Mouse (Mus musculus) limb, embryonic 11.5 days (tissue): ENCODE measurements at regions not wholly inside any gene's neighbourhood (a gene's known extent, or its start where the extent isn't known, plus 50 kb on each side); places are given as distances from the start of the nearest gene placed in this dataset.
"Not testable (repeated sequence)": the region's sequence is repeated elsewhere in the genome, so short reads cannot be mapped to it uniquely, and the experiment has no call there.

Experiments
- ATAC-seq: fragments of 200-750 bp; cut with Nextera tagmentation; 2 replicates; pipeline ENCODE4 v1.8.0; 2017; ENCODE audit warnings: low read depth; ENCODE audit not compliant: insufficient number of reproducible peaks, low FRiP score, low TSS enrichment
- DNase-seq: peaks from one replicate; pipeline ENCODE4 v3.0.0-alpha.2; 2015; ENCODE audit warnings: low spot score
- H3K27ac ChIP-seq: fragments of 300-500 bp; sonication (generic); replicated peaks from 2 replicates; pipeline ENCODE4 v1.5.1; 2014; ENCODE audit warnings: low read depth, mild to moderate bottlenecking, low read length
- H3K27me3 ChIP-seq: fragments of 300-500 bp; sonication (generic); 2 replicates; pipeline ENCODE4 v1.6.1; 2014; ENCODE audit warnings: mild to moderate bottlenecking, low read length, mixed read lengths; ENCODE audit not compliant: control insufficient read depth, insufficient read depth
- H3K36me3 ChIP-seq: fragments of 300-500 bp; sonication (generic); 2 replicates; pipeline ENCODE4 v1.6.1; 2014; ENCODE audit warnings: mild to moderate bottlenecking, low read length, moderate library complexity, mixed read lengths; ENCODE audit not compliant: control insufficient read depth, insufficient read depth
- H3K4me1 ChIP-seq: fragments of 300-500 bp; sonication (generic); 2 replicates; pipeline ENCODE4 v1.6.1; 2014; ENCODE audit warnings: low read length, mixed read lengths; ENCODE audit not compliant: control insufficient read depth, insufficient read depth
- H3K4me2 ChIP-seq: fragments of 300-500 bp; sonication (generic); 2 replicates; pipeline ENCODE4 v1.6.1; 2014; ENCODE audit warnings: low read depth, mild to moderate bottlenecking, moderate library complexity; ENCODE audit not compliant: severe bottlenecking
- H3K4me3 ChIP-seq: fragments of 300-500 bp; sonication (generic); 2 replicates; pipeline ENCODE4 v1.5.1; 2014; ENCODE audit warnings: low read depth, low read length
- H3K9ac ChIP-seq: fragments of 300-500 bp; sonication (generic); 2 replicates; pipeline ENCODE4 v1.6.1; 2014; ENCODE audit warnings: mild to moderate bottlenecking, low read length
- H3K9me3 ChIP-seq: fragments of 300-500 bp; sonication (generic); 2 replicates; pipeline ENCODE4 v1.6.1; 2016; ENCODE audit warnings: low read length; ENCODE audit not compliant: control insufficient read depth
- WGBS: fragments of 180-500 bp; shearing (Covaris S2); extraction: QIAGEN DNeasy Blood & Tissue Kit; methylation state at CpG from one replicate; pipeline ENCODE4 v1.1.7; 2014; 5-methylcytosine and 5-hydroxymethylcytosine counted together

DNA sequence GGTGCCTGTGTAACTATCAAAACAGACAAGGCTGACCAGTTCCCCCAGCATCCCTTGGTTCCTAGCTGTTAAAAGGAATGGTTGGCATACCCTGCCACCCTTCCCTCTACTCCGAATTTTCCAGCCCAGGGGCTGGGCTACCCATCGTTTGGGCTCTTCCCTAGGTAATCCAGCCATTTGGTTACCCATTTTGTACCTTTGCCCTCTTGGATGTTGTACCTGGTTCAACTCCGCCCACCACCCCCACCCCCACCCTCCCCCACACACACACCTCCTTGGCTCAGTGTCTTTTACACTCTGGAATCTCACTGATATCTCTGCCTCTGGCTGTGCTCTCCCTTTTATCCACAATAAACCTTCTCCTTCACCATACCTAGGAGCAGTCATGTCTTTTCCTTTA is 271.6 kb upstream of the Cdh4 start:
- no peaks in the 10 kb centered on the region for H3K9me3 ChIP-seq
- H3K4me2 ChIP-seq, result no peak overlapping the region
- H3K4me3 ChIP-seq, result no peak overlapping the region
- WGBS, result 32% methylated on average over 3 of the region's 3 CpGs
- no peaks in the 10 kb centered on the region for H3K36me3 ChIP-seq
- DNase-seq, result no peak
- H3K27ac ChIP-seq, result no peak overlapping the region
- ATAC-seq, result no peak
- no peak overlapping the region for H3K9ac ChIP-seq
- no peaks in the 10 kb centered on the region for H3K27me3 ChIP-seq
- H3K4me1 ChIP-seq, result no peaks in the 10 kb centered on the region

DNA sequence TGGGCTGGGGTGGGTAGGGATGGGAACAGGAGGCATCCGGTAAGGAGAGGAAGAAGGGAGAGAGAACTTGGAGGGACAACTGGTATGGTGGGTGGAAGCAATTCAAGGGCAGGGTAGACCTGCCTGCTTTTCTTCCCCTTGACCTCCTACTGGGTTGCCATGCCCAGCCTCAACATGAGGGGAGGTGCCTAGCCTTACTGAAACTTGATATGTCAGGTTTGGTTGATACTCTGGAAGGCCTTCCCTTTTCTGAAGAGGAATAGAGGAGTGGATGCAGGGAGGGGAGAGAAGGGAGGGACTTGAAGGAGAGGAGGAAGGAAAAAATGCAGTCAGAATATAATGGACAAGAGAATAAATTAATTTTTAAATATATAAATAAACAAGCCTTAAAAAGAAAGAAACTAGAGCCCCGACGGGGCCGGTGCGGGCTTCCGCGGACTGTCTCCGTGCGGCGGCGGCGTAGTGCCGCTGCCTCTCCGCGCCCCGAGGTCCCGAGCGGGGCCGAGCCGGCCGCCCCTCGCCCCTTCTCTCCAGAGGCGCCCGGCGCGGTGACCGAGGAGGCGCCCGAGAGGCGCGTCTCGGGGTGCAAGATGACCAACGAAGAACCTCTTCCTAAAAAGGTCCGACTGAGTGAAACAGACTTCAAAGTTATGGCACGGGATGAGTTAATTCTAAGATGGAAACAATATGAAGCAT is 265.2 kb upstream of the Cdh4 start:
- not testable (repeated sequence) for H3K9me3 ChIP-seq, DNase-seq, H3K4me1 ChIP-seq, H3K36me3 ChIP-seq, H3K27ac ChIP-seq, H3K4me3 ChIP-seq, H3K9ac ChIP-seq, H3K27me3 ChIP-seq
- H3K4me2 ChIP-seq, result peak overlapping the region; percentile 15; the same call in 1 of the 2 replicates
- WGBS, result 3% methylated on average over 25 of the region's 35 CpGs
- ATAC-seq, result 0 out of 2 replicates have a peak, but pooled peaks have one; percentile 51

DNA sequence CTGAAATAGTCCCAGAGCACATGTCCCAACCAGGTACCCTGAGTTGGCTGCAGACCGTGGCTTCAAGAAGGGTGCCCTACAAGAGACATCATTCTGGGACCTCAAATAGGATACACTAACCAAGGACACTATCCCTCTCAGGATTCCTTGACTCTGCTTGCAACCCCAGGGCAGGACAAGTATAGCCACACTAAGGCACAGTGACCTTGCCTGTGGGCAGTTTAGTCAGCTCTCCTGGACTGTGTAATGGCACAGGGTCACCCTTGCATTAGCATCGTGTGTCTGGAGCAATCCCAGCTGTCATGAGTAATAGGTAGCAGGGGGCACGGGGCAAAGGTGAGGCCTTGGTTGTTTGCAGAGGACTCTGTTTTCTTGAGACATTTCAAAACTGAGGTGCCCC is 260.9 kb upstream of the Cdh4 start:
- Histone ChIP-seq H3K27ac (no peak overlapping the region), H3K27me3 (no peaks in the 10 kb centered on the region), H3K9me3 (no peaks in the 10 kb centered on the region), H3K4me1 (no peaks in the 10 kb centered on the region), H3K4me3 (no peak overlapping the region), H3K36me3 (no peaks in the 10 kb centered on the region), H3K4me2 (no peak overlapping the region), H3K9ac (no peak overlapping the region)
- WGBS, result 70% methylated on average over 3 of the region's 3 CpGs
- ATAC-seq (no peak), DNase-seq (no peak)

DNA sequence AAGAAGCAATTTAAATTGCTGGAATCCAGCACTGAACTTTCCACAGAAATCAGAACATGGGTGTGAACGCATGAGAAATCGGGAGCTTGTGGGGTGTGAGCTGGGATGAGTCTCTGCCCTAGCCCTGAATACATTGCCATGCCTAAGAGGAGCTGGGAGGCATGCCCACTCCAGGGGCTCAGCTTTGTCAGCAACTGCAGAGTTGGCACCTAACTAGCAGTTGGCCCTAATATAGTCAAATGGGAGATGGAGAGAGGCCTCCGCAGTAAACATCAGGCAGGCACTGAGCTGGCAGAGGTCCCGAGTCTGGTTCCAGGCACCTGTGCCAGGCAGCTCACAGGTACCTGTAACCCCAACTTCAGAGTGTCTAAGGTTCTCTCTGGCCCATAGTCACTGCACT is 260.1 kb upstream of the Cdh4 start:
- Histone ChIP-seq H3K4me2 (no peak overlapping the region), H3K9ac (no peak overlapping the region), H3K36me3 (no peaks in the 10 kb centered on the region), H3K27me3 (no peaks in the 10 kb centered on the region), H3K9me3 (no peaks in the 10 kb centered on the region), H3K27ac (no peak overlapping the region), H3K4me3 (no peak overlapping the region), H3K4me1 (no peaks in the 10 kb centered on the region)
- WGBS, result 91% methylated on average over 4 of the region's 4 CpGs
- DNase-seq (no peak), ATAC-seq (no peak)

DNA sequence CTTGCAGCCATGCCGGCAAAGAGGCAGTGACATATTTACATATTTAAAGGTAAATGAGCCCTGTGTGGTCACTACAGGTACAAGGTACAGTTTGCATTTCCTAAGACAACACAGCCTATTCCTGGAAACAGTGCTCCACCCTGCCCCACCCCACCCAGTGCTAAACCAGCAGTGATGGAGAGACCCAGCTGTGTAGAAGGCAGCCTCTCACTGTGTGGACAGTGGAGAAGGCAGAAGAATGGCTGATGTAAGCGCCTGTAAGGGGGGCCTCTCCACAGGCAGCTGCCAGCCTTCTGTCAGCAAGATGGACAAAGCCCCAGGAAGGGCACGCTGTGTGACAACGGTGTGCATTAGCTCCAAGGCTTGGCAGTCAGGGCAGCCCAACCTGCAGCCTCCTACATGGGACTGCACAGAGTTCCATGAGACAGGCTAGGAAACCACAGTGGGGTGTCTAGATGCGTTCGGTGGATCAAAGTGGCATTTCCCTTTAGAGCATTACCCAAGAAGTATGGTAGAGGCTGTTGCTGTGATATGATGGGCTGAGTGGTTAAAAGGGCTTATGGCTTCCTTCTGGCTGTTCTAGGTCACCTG is 249.2 kb upstream of the Cdh4 start:
- Histone ChIP-seq H3K9ac (no peak overlapping the region), H3K27me3 (no peaks in the 10 kb centered on the region), H3K27ac (no peak overlapping the region), H3K4me3 (no peak overlapping the region), H3K4me2 (no peak overlapping the region), H3K36me3 (no peaks in the 10 kb centered on the region), H3K4me1 (no peaks in the 10 kb centered on the region), H3K9me3 (no peaks in the 10 kb centered on the region)
- WGBS, result 79% methylated on average over 6 of the region's 6 CpGs
- DNase-seq (no peak), ATAC-seq (no peak)

DNA sequence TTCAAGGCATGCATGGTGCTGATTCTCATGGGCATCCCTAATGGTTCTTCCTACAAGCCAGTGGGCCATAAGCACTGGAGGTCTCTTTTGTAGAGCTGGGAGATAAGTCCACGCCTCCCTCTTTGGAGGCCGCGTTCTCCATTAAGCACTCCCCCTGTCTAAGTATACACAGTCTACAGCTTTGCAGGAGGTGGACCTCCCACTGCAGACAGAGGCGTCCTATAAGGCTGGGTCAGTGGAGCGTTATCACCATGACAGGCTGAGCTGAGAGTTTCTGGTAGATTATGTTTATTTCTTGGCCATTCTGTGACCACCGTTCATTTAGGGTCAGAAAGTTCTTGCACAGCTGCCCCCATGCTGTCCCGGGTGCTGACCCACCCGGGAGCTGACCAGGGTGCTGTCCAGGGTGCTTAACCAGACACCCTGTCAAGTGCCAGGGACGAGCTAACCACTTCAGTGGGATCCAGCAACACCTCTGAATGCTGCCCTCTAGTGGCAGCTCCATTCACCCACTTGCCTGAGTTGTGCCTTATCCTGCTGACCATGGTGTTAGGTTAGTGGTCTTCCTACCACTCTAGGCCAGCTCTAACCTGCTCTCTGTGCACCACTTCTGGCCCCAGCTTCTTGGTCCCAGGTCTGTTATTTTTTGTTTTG is 248.6 kb upstream of the Cdh4 start:
- WGBS, result 42% methylated on average over 9 of the region's 9 CpGs
- H3K9ac ChIP-seq, result no peak overlapping the region
- H3K4me3 ChIP-seq, result no peak overlapping the region
- no peaks in the 10 kb centered on the region for H3K4me1 ChIP-seq
- H3K9me3 ChIP-seq, result no peaks in the 10 kb centered on the region
- no peaks in the 10 kb centered on the region for H3K36me3 ChIP-seq
- H3K4me2 ChIP-seq, result no peak overlapping the region
- peak; percentile 87 for ATAC-seq
- H3K27ac ChIP-seq, result no peak overlapping the region
- no peaks in the 10 kb centered on the region for H3K27me3 ChIP-seq
- DNase-seq, result peak; percentile 93

DNA sequence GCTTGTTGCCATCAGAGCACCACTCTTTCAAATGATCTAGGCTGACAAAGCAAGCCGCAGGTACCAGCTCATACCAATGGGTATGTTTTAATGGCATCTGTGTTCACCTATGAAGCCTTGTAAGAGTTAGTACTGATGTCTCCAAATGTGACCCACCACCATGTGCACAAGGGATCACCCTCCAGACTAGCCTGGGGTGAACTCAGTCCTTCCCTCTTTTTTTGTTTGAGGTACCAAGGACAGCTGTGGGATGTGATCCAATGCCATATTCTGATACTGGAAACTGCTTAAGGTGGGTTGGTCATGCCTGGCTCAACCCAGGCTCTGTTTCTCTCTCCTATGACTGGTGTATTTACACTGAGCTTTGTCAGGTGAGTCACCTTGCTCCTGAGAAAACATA is 244.8 kb upstream of the Cdh4 start:
- Histone ChIP-seq H3K4me3 (no peak overlapping the region), H3K4me2 (no peak overlapping the region), H3K27ac (no peak overlapping the region), H3K9me3 (no peaks in the 10 kb centered on the region), H3K36me3 (no peaks in the 10 kb centered on the region), H3K9ac (no peak overlapping the region), H3K27me3 (no peaks in the 10 kb centered on the region), H3K4me1 (no peaks in the 10 kb centered on the region)
- ATAC-seq (no peak), DNase-seq (no peak)
- 97% methylated on average over 1 of the region's 1 CpGs for WGBS

DNA sequence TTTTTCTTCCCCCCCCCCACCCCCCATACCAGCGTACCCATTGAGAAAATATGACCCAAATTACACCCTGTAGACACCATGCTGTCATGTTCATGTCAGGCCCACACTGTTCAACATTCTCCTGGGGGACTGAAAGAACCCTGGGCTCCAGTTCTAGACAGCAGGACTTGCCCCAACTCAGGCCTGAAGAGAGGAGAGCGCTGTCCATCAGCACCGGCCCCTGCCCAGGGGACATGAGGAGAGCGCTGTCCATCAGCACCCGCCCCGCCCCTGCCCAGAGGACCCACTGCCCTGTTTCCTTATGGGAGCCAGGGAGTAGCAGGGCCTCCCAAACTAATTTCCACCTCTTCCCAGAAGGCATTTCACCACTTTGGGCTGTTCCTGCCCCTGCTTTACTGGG is 241.7 kb upstream of the Cdh4 start:
- Histone ChIP-seq H3K9me3 (no peaks in the 10 kb centered on the region), H3K27ac (no peak overlapping the region), H3K4me1 (no peaks in the 10 kb centered on the region), H3K9ac (no peak overlapping the region), H3K4me3 (no peak overlapping the region), H3K27me3 (no peaks in the 10 kb centered on the region), H3K4me2 (no peak overlapping the region), H3K36me3 (no peaks in the 10 kb centered on the region)
- ATAC-seq (peak; percentile 35; the same call in 1 of the 2 replicates), DNase-seq (peak; percentile 95)
- WGBS, result 11% methylated on average over 6 of the region's 6 CpGs
